Mouse (Mus musculus): Measurements from ENCODE around the gene Spred3. TPM values are rescaled to one million over a fixed set of nuclear protein-coding genes. Genes with fewer than 3 reads are reported as not detected.

Gene Spred3
- polyA plus RNA-seq, 1 experiment from 2014 or later = 3.6 TPM

DNA sequence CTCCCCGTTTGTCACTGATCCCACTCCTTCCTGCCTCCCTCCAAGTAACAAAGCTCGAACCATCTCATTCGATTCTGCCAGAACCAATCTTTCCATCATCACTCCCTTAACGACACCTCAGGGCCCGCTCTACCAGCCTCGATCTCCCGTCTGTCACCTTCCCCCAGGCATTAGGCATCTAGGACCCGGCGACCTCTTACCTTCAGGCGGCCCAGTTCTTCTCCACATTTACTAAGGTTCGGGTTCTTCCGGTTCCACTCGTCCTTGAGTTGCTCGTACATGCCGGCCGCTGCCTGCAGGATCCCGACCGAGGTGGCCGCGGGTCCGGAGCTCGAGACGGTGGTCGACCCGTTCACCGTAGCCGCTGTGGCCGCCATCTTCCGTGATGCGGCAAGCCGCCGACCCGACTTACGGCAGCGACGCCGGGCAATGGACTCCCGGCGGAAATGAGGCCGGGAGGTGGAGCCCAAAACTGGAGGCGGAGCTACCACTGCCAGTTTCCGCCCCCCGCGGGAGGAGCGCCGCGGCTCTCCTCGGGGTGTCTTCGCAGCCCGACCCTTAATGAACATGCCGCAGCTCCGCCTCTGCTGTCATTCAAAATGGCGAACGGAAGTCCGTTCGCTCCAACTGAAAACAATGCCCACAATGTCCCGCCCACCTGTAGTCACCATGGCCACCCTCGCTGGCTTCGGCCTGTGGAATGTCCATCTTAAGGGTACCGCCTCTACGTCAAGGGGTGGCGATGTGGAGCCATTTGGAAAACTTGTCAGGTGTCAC lies 10.1 kb upstream of the Spred3 start, which contains the start of gene Psmd8:
TSS of gene Psmd8 (minus strand) at position 625 of the 777 bp plus-strand sequence.
- no peaks in the 10 kb centered on the region for H3K27me3 ChIP-seq (ENCODE audit: insufficient read depth, poor library complexity, severe bottlenecking)
- H3K9me3 ChIP-seq = no peaks in the 10 kb centered on the region
- WGBS = under 1% methylated on average over 62 of the region's 62 CpGs
- H3K4me1 ChIP-seq (replicated peaks) = peaks cover 20% of the 10 kb centered on the region
- DNase-seq (ENCODE audit: low spot score) = peak; percentile 98
- H3K27ac ChIP-seq = peak within 1 kb of the TSS; percentile 93
- peaks cover 32% of the 10 kb centered on the region for H3K36me3 ChIP-seq
- peak within 1 kb of the TSS; percentile 89 for H3K4me3 ChIP-seq

DNA sequence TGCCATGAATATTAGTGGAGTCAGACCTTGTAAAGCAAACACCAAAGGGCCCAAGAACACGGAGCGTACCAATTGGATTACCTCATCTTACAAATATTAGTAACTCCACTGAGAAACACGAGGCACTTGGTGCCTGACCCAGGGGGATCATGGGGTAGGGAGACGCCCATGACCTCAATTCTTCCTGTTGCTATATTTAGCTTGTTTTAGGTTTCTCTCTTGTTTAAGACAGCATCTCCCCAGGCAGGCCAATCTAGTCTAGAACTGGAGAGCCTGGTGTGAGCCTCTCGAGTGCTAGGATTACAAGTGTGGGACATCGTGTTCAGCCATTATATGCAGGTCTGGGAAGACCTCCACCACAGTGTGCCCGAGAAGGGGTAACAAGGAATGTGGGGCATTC lies 9.1 kb upstream of the Spred3 start:
- 62% methylated on average over 7 of the region's 7 CpGs for WGBS

DNA sequence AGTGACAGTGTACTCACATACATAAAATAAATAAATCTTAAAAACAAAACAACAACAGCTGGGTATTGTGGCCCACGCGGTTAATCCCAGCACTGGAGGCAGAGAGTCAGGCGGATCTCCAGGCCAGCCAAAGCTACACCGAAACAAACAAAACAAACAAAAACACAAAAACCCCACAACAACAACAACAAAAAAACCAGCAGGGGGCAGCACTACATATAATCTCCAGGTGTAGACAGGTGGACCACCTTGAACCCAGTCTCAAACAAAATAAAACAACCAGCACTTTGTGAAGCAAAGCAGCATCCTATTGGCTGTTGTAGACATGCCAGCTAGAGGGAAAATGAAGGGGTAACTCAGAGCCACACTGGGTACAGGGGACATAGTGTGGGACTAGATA lies 7.9 kb upstream of the Spred3 start:
- DNase-seq (ENCODE audit: low spot score) = no peak
- Histone ChIP-seq H3K27ac (no peak overlapping the region), H3K9me3 (no peaks in the 10 kb centered on the region), H3K36me3 (peaks cover 54% of the 10 kb centered on the region), H3K27me3 (ENCODE audit: insufficient read depth, poor library complexity, severe bottlenecking) (peaks cover 20% of the 10 kb centered on the region), H3K4me3 (no peak overlapping the region; the same call in 1 of the 2 replicates), H3K4me1 (replicated peaks) (peaks cover 27% of the 10 kb centered on the region)
- 89% methylated on average over 4 of the region's 4 CpGs for WGBS

More for the DNA sequence above, 9.1 kb upstream of the Spred3 start:
- H3K4me1 ChIP-seq (replicated peaks) = peaks cover 20% of the 10 kb centered on the region
- DNase-seq (ENCODE audit: low spot score) = no peak
- H3K36me3 ChIP-seq = peaks cover 42% of the 10 kb centered on the region
- peak overlapping the region; percentile 89 for H3K4me3 ChIP-seq
- H3K9me3 ChIP-seq = no peaks in the 10 kb centered on the region
- 0 out of 2 replicates have a peak overlapping the region, but pooled peaks have one; percentile 93 for H3K27ac ChIP-seq
- peaks cover 8% of the 10 kb centered on the region for H3K27me3 ChIP-seq (ENCODE audit: insufficient read depth, poor library complexity, severe bottlenecking)

DNA sequence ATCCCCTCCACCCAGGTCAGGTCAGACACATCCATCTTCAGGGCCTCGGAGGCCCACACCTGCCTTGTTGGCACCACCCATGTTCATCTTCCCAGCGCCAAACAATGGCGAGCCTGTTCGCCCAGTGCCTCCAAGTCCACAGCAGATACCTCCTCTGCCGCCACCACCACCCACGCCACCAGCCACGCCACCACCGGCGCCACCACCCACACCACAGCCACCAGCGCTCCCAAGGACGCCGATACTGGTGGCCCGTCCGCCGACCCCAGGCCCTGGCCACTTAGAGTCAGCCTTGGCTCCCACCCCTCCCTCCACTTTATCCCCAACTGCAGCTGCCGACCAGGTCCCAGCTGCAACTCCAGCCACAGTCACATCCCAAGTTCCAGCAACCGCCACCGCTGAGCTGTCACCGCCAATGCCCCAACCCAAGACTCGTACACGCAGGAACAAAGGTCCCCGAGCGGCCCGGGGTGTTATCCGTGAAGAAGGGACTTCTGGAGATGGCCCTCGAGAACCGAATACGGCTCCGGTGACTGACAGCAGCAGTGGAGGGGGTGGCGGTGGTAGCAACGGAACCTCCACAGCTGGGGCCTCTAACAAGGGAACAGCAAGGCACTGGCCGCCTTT lies 2.3 kb upstream of the Spred3 start:
- Histone ChIP-seq H3K27me3 (ENCODE audit: insufficient read depth, poor library complexity, severe bottlenecking) (peaks cover 54% of the 10 kb centered on the region), H3K27ac (peak overlapping the region; percentile 94; the same call in 1 of the 2 replicates), H3K36me3 (peaks cover 49% of the 10 kb centered on the region), H3K9me3 (no peaks in the 10 kb centered on the region), H3K4me3 (peak overlapping the region; percentile 76), H3K4me1 (replicated peaks) (peaks cover 63% of the 10 kb centered on the region)
- DNase-seq (ENCODE audit: low spot score) = peak; percentile 34
- 24% methylated on average over 32 of the region's 32 CpGs for WGBS

DNA sequence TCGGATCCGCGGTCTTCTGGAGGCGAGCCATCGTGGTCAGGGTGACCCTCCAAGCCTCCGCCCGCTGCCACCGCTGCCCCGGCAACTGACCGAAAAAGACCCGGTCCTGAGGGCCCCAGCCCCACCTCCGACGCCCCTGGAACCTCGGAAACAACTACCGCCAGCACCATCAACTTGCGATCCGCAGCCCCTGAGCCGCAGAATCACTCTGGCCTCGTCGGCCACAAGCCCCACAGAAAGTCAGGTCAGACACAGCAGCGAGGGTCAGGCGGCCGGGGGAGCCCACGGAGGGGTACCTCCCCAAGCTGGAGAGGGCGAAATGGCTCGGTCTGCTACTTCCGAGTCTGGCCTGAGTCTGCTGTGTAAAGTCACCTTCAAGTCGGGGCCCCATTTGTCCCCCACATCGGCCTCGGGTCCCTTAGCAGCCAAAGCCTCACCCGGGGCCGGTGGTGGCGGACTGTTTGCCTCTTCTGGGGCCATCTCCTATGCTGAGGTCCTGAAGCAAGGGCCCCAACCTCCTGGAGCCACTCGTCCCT lies 1.4 kb upstream of the Spred3 start:
- Histone ChIP-seq H3K27me3 (ENCODE audit: insufficient read depth, poor library complexity, severe bottlenecking) (peaks cover 60% of the 10 kb centered on the region), H3K4me1 (replicated peaks) (peaks cover 67% of the 10 kb centered on the region), H3K27ac (peak overlapping the region; percentile 94), H3K4me3 (peak overlapping the region; percentile 76), H3K9me3 (no peaks in the 10 kb centered on the region), H3K36me3 (peaks cover 42% of the 10 kb centered on the region)
- peak; percentile 39 for DNase-seq (ENCODE audit: low spot score)
- 7% methylated on average over 34 of the region's 34 CpGs for WGBS

DNA sequence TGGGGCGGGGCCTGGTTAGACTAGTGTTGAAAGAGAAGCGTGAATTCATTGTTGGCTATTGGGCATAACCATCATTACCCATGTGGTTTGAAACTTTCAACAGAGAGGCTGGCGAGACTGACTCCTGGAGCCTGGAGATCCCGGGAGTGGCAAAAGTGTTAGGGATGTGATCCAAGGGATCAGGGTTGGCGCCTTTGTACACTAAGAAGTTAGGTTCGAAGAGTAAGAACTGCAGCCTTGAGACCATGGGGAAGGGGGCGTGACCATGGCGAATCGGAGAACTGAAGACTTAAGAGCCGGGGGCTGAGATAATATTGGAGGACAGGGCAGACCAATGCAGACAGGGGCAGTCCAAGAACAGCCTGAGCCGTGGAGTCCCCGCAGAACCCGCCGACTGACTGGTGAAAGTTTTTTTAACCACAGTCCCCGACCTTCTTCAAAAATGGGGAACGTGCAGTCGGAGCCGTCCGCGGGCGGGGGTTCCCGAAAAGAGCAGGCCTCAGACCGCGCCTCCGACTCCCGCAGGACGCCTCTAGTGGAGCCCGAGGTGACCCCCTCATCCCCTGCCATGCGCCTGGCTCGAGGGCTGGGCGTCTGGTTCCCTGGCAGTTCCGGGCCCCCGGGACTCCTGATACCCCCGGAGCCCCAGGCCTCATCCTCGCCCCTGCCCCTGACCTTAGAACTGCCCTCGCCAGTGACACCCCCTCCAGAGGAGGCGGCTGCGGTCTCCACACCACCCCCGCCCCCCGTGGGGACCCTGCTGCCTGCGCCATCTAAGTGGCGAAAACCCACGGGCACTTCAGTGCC lies 747 bp upstream of the Spred3 start:
- peak; percentile 68 for DNase-seq (ENCODE audit: low spot score)
- H3K4me3 ChIP-seq = peak overlapping the region; percentile 76
- peaks cover 63% of the 10 kb centered on the region for H3K27me3 ChIP-seq (ENCODE audit: insufficient read depth, poor library complexity, severe bottlenecking)
- peak overlapping the region; percentile 94 for H3K27ac ChIP-seq
- 1% methylated on average over 43 of the region's 43 CpGs for WGBS
- H3K36me3 ChIP-seq = peaks cover 40% of the 10 kb centered on the region
- no peaks in the 10 kb centered on the region for H3K9me3 ChIP-seq
- peaks cover 67% of the 10 kb centered on the region for H3K4me1 ChIP-seq (replicated peaks)

DNA sequence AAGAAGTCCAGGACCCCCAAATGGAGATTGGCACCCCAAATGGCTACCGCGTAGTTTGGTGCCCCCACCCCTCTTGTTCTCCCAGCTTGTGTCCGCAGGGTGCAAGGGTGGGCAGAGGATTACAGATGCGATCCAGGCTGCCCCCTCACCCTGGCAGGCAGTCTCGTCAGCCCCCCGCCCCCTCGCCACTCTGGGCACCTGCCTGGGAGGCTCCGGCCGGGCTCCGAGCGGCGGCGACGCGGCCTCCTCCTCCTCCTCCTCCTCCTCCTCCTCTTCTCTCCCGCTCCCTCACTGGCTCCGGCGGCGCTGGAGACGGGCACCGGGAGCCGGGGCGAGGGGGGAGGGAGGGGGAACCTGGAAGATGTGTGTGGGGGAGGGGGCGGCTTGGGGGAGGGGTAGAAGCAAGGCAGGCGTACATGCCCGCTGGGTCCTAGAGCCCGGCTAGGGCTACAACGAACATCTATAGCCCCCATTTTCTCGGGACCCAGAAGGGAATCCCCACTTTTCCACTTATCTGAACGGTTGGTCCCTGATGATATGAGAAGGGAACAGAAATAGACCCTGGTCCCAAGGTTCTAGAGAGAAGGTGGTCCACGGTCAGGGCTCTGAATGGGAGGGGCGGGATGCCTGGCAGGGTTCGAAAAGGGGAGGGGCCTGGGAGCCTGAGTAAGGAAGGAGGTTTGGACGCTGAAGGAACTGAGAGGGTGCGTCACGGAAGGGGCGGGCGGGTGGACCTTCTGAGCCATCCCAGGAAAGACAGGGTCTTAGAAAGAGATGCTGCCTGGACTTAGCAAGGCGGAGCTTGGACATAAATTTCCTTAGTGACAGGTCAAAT lies 763 bp downstream of the Spred3 start:
- peaks cover 25% of the 10 kb centered on the region for H3K36me3 ChIP-seq
- DNase-seq (ENCODE audit: low spot score) = peak; percentile 88
- peak overlapping the region; percentile 94 for H3K27ac ChIP-seq
- H3K27me3 ChIP-seq (ENCODE audit: insufficient read depth, poor library complexity, severe bottlenecking) = peaks cover 57% of the 10 kb centered on the region
- H3K4me3 ChIP-seq = peak overlapping the region; percentile 76
- no peaks in the 10 kb centered on the region for H3K9me3 ChIP-seq
- WGBS = 1% methylated on average over 33 of the region's 39 CpGs
- peaks cover 67% of the 10 kb centered on the region for H3K4me1 ChIP-seq (replicated peaks)

DNA sequence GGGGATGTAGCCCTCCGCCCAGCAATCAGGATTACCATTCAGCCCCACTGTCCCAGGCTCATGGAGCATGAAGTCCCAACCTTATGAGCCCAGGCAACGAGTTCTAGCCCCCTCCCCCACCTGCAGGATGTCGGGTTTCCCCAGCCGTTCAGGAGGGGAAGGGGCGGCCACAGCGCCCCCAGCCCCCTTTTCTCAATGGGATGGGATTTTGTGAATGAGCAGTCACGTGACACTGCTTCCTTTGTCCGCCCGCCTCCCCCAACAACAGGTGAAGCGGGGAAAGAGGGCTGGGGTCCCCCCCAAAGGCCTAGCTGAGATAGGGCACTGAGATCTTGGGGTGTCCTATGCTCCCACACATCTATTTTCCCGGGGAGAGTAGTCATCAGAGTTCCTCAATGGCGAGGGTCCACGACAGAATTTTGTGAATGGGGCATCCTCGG lies 1.4 kb downstream of the Spred3 start:
- H3K4me1 ChIP-seq (replicated peaks) = peaks cover 67% of the 10 kb centered on the region
- WGBS = under 1% methylated on average over 14 of the region's 14 CpGs
- DNase-seq (ENCODE audit: low spot score) = peak; percentile 65
- no peaks in the 10 kb centered on the region for H3K9me3 ChIP-seq
- H3K36me3 ChIP-seq = peaks cover 20% of the 10 kb centered on the region
- H3K27me3 ChIP-seq (ENCODE audit: insufficient read depth, poor library complexity, severe bottlenecking) = peaks cover 51% of the 10 kb centered on the region
- peak overlapping the region; percentile 94 for H3K27ac ChIP-seq
- peak overlapping the region; percentile 76 for H3K4me3 ChIP-seq

DNA sequence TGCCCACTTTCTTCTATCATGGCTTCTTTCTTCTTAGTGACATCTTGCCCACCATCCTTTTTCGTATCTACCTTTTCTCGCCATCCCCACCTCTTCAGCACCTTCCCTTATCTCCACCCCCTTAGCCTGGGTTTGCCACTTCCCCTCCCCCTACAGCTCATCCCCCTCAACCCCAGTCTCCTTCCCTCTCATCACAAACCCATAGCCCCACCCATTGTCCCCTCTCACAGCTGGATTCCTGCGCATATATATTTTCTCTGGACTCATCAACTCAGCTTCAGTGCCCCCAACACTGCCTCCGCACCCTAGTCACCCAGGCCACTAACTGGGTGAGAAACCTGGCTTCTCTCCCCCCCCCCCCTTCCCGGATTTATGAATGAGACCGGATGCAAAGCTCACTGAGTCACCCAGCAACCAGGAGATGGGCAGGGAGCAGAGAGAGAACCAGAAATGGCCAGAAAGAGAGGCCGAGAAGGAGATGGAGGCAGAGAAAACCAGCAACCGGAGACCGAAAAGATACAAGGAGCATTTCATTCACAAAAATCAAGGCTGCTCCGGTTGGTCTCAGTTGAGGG lies 2.0 kb downstream of the Spred3 start:
- peak; percentile 31 for DNase-seq (ENCODE audit: low spot score)
- Histone ChIP-seq H3K9me3 (no peaks in the 10 kb centered on the region), H3K36me3 (peaks cover 20% of the 10 kb centered on the region), H3K27me3 (ENCODE audit: insufficient read depth, poor library complexity, severe bottlenecking) (peaks cover 45% of the 10 kb centered on the region), H3K4me1 (replicated peaks) (peaks cover 62% of the 10 kb centered on the region), H3K27ac (peak overlapping the region; percentile 94), H3K4me3 (peak overlapping the region; percentile 76)
- WGBS = 2% methylated on average over 10 of the region's 10 CpGs

DNA sequence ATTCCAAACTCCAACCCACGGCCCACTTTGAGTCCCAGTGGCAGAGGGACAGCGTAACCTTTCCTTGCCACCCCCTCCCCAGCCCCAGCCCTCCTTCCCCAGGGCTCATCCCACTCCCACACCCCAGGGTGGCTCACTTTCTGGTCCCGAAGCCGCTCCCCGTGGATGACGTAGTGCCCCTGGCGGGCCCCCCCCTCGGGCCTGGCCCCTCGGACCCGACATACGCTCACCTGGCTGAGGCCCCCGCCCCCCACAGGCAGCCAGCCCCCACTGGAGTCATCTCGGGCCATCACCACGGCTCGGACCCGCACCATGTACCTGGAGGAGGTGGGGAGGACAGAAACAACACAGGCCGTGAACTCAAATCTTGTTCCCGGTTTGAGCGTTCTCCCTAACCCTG lies 2.6 kb downstream of the Spred3 start:
- WGBS = 13% methylated on average over 19 of the region's 19 CpGs
- Histone ChIP-seq H3K9me3 (no peaks in the 10 kb centered on the region), H3K27me3 (ENCODE audit: insufficient read depth, poor library complexity, severe bottlenecking) (peaks cover 39% of the 10 kb centered on the region), H3K4me3 (peak overlapping the region; percentile 76), H3K4me1 (replicated peaks) (peaks cover 62% of the 10 kb centered on the region), H3K36me3 (peaks cover 20% of the 10 kb centered on the region), H3K27ac (peak overlapping the region; percentile 94)
- no peak for DNase-seq (ENCODE audit: low spot score)

DNA sequence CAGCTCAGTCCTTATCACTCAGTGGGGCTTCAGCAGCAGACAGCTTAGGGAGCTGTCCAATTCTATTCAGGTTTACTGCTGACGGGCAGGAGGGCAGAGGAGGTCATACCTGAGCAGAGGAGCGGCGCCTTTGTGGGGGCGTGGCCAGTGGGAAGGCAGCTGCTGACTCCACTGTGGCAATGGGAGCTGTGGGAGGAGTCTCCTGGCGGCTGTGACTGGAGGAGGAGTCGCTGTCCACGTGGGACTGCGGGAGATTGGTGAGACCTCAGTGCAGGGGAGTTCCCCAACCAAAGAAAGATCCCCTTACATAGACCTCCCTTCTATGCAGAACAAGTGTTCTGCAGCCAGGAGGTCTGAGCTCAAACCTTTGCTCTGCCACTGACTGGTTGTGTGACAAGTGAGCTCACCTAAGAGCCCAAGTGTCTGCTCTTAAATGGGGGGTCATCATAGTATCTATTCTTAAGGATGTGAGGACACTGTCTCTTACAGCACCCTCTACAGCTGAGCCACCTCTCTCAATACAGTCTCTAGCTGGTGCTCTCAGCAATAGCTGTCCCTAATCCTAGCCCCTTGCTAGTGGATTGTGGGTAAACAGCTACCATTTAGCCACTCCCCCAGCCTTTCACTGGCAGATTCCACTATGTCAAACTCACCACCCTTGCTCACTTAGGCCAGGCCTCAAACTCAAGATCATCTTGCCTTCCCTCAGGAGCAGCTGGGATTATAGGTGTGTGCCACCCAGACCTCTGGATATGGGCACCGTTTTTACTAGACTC lies 7.3 kb downstream of the Spred3 start:
- no peak overlapping the region for H3K4me3 ChIP-seq
- peaks cover 36% of the 10 kb centered on the region for H3K36me3 ChIP-seq
- no peak for DNase-seq (ENCODE audit: low spot score)
- peaks cover 39% of the 10 kb centered on the region for H3K4me1 ChIP-seq (replicated peaks)
- no peak overlapping the region for H3K27ac ChIP-seq
- 22% methylated on average over 9 of the region's 9 CpGs for WGBS
- no peaks in the 10 kb centered on the region for H3K9me3 ChIP-seq
- H3K27me3 ChIP-seq (ENCODE audit: insufficient read depth, poor library complexity, severe bottlenecking) = peaks cover 49% of the 10 kb centered on the region

Measured in hindbrain, embryonic 10.5 days (tissue).